ENCODE assay signal across 9 mouse cellular contexts in genomic region chr12:101767306-101768053, GRCm38 (mm10). TPM values are rescaled to one million over a fixed set of nuclear protein-coding genes. Genes with fewer than 3 reads are reported as not detected.
DNase-seq lines count a peak whose midpoint lies in the region; ATAC-seq and TF ChIP-seq lines count a peak whose summit lies in the region.
"Had no signal": no experiment of that assay in that cellular context is flagged by ENCODE, and none has a peak within 500 bp of the region (broad histone marks: within the 10 kb centered on the region; RNA-seq: fewer than 3 reads in every experiment).

No protein-coding gene starts in this region.

- H3K9ac ChIP-seq in liver, adult 2 months (ENCODE audit: low read depth, low read length), result no peak overlapping the region
- no peak overlapping the region for H3K9ac ChIP-seq in stomach, embryonic 15.5 days
- no peak overlapping the region for H3K9ac ChIP-seq in neural tube, embryonic 15.5 days (replicated peaks)

- ATAC-seq in stomach, embryonic 15.5 days (ENCODE audit: insufficient read depth, low FRiP score, low read depth), result peak; percentile 73
- no peak for ATAC-seq in neural tube, embryonic 15.5 days (ENCODE audit: low FRiP score)

- no peaks in the 10 kb centered on the region for H3K36me3 ChIP-seq in liver, adult 2 months (ENCODE audit: control insufficient read depth, insufficient read depth, low read length)
- H3K36me3 ChIP-seq in stomach, embryonic 15.5 days, result no peaks in the 10 kb centered on the region; the same call in 1 of the 2 replicates
- no peaks in the 10 kb centered on the region for H3K36me3 ChIP-seq in neural tube, embryonic 15.5 days

- peak overlapping the region; percentile 51 for H3K27ac ChIP-seq in liver, adult 2 months (replicated peaks; ENCODE audit: insufficient read depth, low read depth, low read length)
- H3K27ac ChIP-seq in stomach, embryonic 15.5 days, result peak overlapping the region; percentile 79
- H3K27ac ChIP-seq in neural tube, embryonic 15.5 days (replicated peaks), result no peak overlapping the region
- H3K27ac ChIP-seq: macrophage had no signal

- no peaks in the 10 kb centered on the region for H3K27me3 ChIP-seq in liver, adult 2 months (ENCODE audit: control insufficient read depth, insufficient read depth, low read length)
- no peaks in the 10 kb centered on the region for H3K27me3 ChIP-seq in stomach, embryonic 15.5 days (replicated peaks)
- no peaks in the 10 kb centered on the region for H3K27me3 ChIP-seq in neural tube, embryonic 15.5 days (replicated peaks)

- intact Hi-C loops in left cerebral cortex, postnatal 25 days (cut with DNase I), result no loop called here

- H3K4me3 ChIP-seq in liver, adult 2 months (ENCODE audit: insufficient read depth, low read depth, low read length), result no peak overlapping the region
- H3K4me3 ChIP-seq in stomach, embryonic 15.5 days (replicated peaks), result no peak overlapping the region
- H3K4me3 ChIP-seq in neural tube, embryonic 15.5 days (replicated peaks), result no peak overlapping the region

- peak; percentile 98 for DNase-seq in liver, adult 2 months (ENCODE audit: extremely low read depth, low read depth, low spot score)
- no peak for DNase-seq in liver
- DNase-seq in heart, adult 18-20 months, result peak; percentile 61 to 71
- DNase-seq in kidney, postnatal 10 days, result peak; percentile 48
- DNase-seq in left cerebral cortex, postnatal 25 days (ENCODE audit: low spot score in 2 of 2), result no peak
- DNase-seq in spleen, adult 12 weeks (ENCODE audit: low spot score), result no peak

- WGBS in liver, adult 2 months, result 32% methylated on average over 9 of the region's 9 CpGs
- 37% methylated on average over 9 of the region's 9 CpGs for WGBS in stomach, embryonic 15.5 days
- 78% methylated on average over 9 of the region's 9 CpGs for WGBS in neural tube, embryonic 15.5 days

- no peaks in the 10 kb centered on the region for H3K9me3 ChIP-seq in stomach, embryonic 15.5 days
- H3K9me3 ChIP-seq in neural tube, embryonic 15.5 days (replicated peaks), result no peaks in the 10 kb centered on the region

- no peak for TF ChIP-seq CTCF in liver, adult 2 months (IDR thresholded peaks at IDR 0.05; ENCODE audit: low read depth, low read length)

- no peak overlapping the region for H3K4me2 ChIP-seq in stomach, embryonic 15.5 days
- no peak overlapping the region for H3K4me2 ChIP-seq in neural tube, embryonic 15.5 days

- no peak for TF ChIP-seq POLR2A in liver, adult 2 months (IDR thresholded peaks at IDR 0.05; ENCODE audit: extremely low read depth, insufficient read depth, low read length)

- H3K4me1 ChIP-seq in liver, adult 2 months (ENCODE audit: control insufficient read depth, insufficient read depth, low read length), result peaks cover 11% of the 10 kb centered on the region
- peaks cover 11% of the 10 kb centered on the region; the same call in 1 of the 2 replicates for H3K4me1 ChIP-seq in stomach, embryonic 15.5 days
- H3K4me1 ChIP-seq in neural tube, embryonic 15.5 days, result no peaks in the 10 kb centered on the region

- no peaks in the 10 kb centered on the region for H3K79me2 ChIP-seq in liver, adult 2 months (ENCODE audit: control insufficient read depth, insufficient read depth, low read length)

RNA-seq across cellular contexts. Expression of gene Tc2n, which starts 49.2 kb away (rescaled TPM):
- total RNA-seq in liver, adult 2 months (2014; rRNA removed), result 1.7 and 1.8 TPM in 2 replicates
- polyA plus RNA-seq in liver, adult 2 months (2012; rRNA removed), result 0.09 and 0.22 TPM in 2 replicates
- under 1 TPM; 0.47 to 0.77 TPM for total RNA-seq in heart, adult 18-20 months (2021)
- 4.1 and 4.8 TPM in 2 replicates for polyA plus RNA-seq in stomach, embryonic 15.5 days (2015; fragmentation: Nextera tagmentation; extraction: Ambion mirVana)
- 0.23 and 0.59 TPM in 2 replicates for polyA plus RNA-seq in neural tube, embryonic 15.5 days (2015; fragmentation: Nextera tagmentation; extraction: Ambion mirVana)
- total RNA-seq in left cerebral cortex, postnatal 25 days (2021), result under 1 TPM; 0.28 to 0.48 TPM
- polyA plus RNA-seq: macrophage had no signal

RNA-seq across cellular contexts. Expression of gene Fbln5, which starts 51.4 kb away (rescaled TPM):
- total RNA-seq in liver, adult 2 months (2014; rRNA removed), result 3.6 and 4.6 TPM in 2 replicates
- polyA plus RNA-seq in liver, adult 2 months (2012; rRNA removed), result 4.8 and 6.3 TPM in 2 replicates
- 10 to 100 TPM; 20.8 to 23.1 TPM for total RNA-seq in heart, adult 18-20 months (2021)
- 51.7 and 61.1 TPM in 2 replicates for polyA plus RNA-seq in stomach, embryonic 15.5 days (2015; fragmentation: Nextera tagmentation; extraction: Ambion mirVana)
- 17.2 and 32.3 TPM in 2 replicates for polyA plus RNA-seq in neural tube, embryonic 15.5 days (2015; fragmentation: Nextera tagmentation; extraction: Ambion mirVana)
- 1 to 10 TPM; 7.1 to 8.0 TPM for total RNA-seq in left cerebral cortex, postnatal 25 days (2021)

Comparison
In these comparisons a context has a peak if more than half of its experiments do, and no peak if none do; other contexts are left out.
1. DNase-seq: peak in liver, adult 2 months (single experiment), heart, adult 18-20 months (2 of 2) and kidney, postnatal 10 days (single experiment); none in liver (single experiment), left cerebral cortex, postnatal 25 days (0 of 2) and spleen, adult 12 weeks (single experiment).